Mouse (Mus musculus) Patski (cell line): Measurements from ENCODE around the gene Zswim4. TPM values are rescaled to one million over a fixed set of nuclear protein-coding genes. Genes with fewer than 3 reads are reported as not detected.

Source experiments
- ATAC-seq: fragments of 100-300 bp; one replicate; pipeline ENCODE4 v1.8.0; 2021
- CTCF ChIA-PET: fragments of 350-600 bp; sonication (Branson Sonifier 250); formaldehyde crosslinking; loops from one replicate; lab custom pipeline; 2022; ENCODE audit warnings: inconsistent platforms; lab: Charles Lee
- POLR2A ChIA-PET: fragments of 350-600 bp; sonication (Branson Sonifier 250); formaldehyde crosslinking; loops from one replicate; lab custom pipeline; 2022; ENCODE audit warnings: antibody characterized with exemption, inconsistent platforms; lab: Charles Lee
- DNase-seq: peaks from one replicate; pipeline ENCODE4 v3.0.0-alpha.2; 2011; ENCODE audit warnings: low read depth, low spot score
- H3K27me3 ChIP-seq: fragments of 371-371 bp; one replicate; pipeline ENCODE4 v1.5.1; 2021
- CTCF ChIP-seq: fragments of 100-300 bp; IDR thresholded peaks from one replicate; pipeline ENCODE4 v1.5.1; 2021
- in situ Hi-C: fragments of 300-500 bp; cut with MboI; formaldehyde crosslinking; loops from 3 replicates; pipeline ENCODE4 v1.11.1; 2018; ENCODE audit warnings: low pct_unique_long_range_greater_than_20kb, mixed read lengths
- polyA plus RNA-seq: library from polyadenylated mRNA; unstranded; gene quantifications from one replicate; pipeline ENCODE4 v1.2.3, GENCODE M21; 2021

Zswim4 gene
- polyA plus RNA-seq, 1 experiment from 2014 or later, result 22.4 TPM

DNA sequence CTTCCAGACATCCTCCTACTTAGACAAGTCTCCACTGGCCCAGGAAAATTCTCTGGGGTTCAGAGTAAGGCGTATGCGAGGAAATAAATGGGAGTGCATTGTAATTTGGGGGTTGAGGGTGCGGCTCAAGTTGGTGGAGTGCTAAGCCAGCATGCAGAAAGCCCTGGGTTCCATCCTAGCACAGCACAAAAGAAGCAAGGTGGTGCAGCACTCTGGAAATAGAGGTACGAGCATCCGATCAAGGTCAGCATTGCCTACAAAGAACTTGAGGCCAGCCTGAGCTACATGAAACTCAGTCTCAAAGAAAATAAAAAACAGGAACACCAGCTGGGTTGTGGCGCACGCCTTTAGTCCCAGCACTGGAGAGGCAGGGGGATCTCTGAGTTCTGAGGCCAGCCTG lies 51.7 kb downstream of the Zswim4 start, which contains the start of gene Nanos3:
Gene Nanos3 (minus strand): TSS at position 101 of the 400 bp plus-strand sequence.
- CTCF ChIA-PET, result interaction anchor here (4.1 to 4.6 kb wide), 2 partner anchors 17 to 25 kb away, joined by 18 to 64 read pairs; no protein-coding TSS in a partner anchor
- DNase-seq (no peak), ATAC-seq (no peak)
- POLR2A ChIA-PET, result interaction anchor here (0.6 to 1.7 kb wide), 2 partner anchors 37 kb away, joined by 4 to 5 read pairs; partner anchors contain the start of genes 4930432K21Rik and Cc2d1a
- in situ Hi-C loops, result loop anchor here (5.0 kb wide), 2 partner anchors 92 to 172 kb away; no protein-coding TSS in a partner anchor
- no peaks in the 10 kb centered on the region for H3K27me3 ChIP-seq
- no peak for TF ChIP-seq CTCF

DNA sequence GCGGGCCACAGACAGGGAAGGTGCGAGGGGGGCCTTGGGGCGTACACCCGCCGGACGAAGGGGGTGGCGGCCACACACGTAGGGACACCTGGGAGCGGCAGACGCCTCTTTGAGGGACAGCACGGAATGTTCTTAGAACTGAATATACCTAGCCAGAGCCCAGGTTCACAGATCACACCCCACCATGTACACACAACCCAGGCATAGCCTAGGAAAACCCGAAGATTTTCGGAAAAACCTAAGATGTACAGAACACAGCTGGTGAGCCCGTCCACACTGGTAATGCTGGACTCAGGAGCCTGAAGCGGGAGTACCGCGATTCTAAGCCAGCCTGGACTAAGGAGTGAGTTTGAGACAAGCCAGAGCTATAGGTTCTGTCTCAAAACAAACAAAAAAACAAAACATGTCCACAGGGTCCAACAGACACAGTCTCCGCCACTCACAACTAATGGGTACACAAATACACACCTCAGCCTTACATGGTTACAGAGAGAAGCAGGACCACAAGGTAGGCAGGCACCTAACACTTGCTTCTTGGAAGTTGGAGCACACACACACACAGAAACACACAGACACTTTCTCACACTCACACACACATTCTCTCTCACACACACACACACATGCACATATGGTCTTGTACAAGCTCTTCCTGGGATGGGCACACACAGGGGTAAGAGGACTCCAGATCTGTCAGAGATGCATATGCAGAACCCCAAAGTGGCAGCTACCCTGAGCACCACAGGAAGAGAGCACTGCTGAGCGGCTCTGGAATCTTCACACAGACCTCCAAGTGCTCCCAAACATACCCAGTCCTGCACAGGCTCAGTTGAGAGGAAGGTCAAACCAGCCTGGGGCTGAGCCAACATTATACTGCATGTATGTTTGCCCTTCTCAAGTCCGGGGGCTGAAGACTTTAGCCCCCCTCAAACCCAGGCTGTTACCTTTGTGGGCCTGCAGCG lies 52.5 kb downstream of the Zswim4 start:
- ChIA-PET CTCF (interaction anchor here (1.0 to 4.6 kb wide), 3 partner anchors 18 to 26 kb away, joined by 3 to 64 read pairs (median 18); no protein-coding TSS in a partner anchor), POLR2A (interaction anchor here (0.6 to 1.7 kb wide), 3 partner anchors 18 to 101 kb away, joined by 3 to 5 read pairs (median 3); no protein-coding TSS in a partner anchor)
- TF ChIP-seq CTCF, result no peak
- DNase-seq (no peak), ATAC-seq (no peak)
- in situ Hi-C loops, result loop anchor here (5.0 kb wide), 2 partner anchors 93 to 173 kb away; no protein-coding TSS in a partner anchor
- no peaks in the 10 kb centered on the region for H3K27me3 ChIP-seq

DNA sequence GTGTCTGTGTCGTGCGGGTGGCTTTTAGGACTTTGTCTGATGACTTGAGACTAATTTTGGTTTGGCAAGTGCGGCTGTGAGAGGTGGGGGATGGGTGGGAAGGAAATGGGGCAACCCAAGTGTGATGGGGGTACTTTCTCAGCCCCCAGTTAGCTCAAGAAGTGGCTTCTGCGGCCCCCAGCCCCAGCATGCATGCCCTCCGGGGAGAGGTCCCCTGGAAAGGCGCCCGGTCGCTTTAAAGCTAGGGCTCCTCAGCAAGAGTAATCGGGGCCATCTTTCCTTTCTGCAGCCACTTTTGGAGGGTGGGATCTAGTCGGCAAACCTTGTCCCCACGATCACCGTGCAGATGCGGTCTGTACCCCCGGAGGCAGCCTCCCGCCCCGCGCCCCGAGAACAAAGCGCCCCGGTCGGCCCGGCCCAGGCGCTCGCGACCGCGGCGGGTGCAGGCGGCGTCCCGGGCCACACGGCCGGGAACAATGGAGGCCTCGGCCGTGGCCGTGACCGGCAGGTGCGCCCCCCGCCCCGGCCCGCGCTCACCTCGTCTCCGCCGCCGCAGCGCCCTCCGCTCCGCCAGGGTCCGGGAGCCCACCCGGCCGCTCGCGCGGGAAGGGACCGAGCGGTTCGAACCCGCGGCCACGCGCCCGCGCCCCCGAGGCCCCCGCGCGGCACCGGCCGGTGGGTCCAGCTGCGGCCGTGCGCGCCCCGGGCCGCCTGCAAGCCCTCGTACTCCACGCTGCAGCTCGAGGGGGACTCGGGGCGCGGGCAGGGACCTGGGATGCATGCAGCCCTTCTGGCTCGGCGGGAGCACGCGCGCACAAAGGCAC lies 53.4 kb downstream of the Zswim4 start:
- TF ChIP-seq CTCF, result no peak
- no peak for DNase-seq
- ATAC-seq, result no peak
- in situ Hi-C loops, result no loop called here
- ChIA-PET POLR2A (interaction anchor here (1.0 to 1.7 kb wide), 3 partner anchors 10 to 39 kb away, joined by 3 to 5 read pairs (median 3); no protein-coding TSS in a partner anchor), CTCF (interaction anchor here (0.8 to 1.0 kb wide), 2 partner anchors 10 to 27 kb away, joined by 3 read pairs; no protein-coding TSS in a partner anchor)
- H3K27me3 ChIP-seq, result no peaks in the 10 kb centered on the region

DNA sequence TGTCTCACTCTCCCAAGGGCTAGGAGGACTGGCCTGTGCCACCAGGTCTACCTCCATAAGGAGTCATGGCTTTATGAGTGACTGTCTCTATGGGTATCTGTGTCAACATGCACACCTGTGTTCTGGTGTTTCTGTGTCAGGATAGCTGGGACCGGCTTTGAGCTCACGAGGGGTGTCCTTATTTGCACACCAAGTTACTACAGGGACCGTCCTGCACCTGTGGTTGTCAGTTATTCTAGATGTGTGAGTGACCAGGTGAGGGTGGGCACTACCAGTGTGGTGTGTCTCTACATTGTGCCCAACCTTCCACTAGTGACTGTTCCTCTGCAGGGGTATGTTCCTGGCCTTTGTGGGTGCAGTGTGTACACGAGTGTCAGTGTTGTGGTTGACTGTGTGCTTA lies 54.0 kb downstream of the Zswim4 start:
- POLR2A ChIA-PET, result interaction anchor here (1.0 kb wide), 1 partner anchor 9 kb away, joined by 3 read pairs; no protein-coding TSS in a partner anchor
- no peak for DNase-seq

DNA sequence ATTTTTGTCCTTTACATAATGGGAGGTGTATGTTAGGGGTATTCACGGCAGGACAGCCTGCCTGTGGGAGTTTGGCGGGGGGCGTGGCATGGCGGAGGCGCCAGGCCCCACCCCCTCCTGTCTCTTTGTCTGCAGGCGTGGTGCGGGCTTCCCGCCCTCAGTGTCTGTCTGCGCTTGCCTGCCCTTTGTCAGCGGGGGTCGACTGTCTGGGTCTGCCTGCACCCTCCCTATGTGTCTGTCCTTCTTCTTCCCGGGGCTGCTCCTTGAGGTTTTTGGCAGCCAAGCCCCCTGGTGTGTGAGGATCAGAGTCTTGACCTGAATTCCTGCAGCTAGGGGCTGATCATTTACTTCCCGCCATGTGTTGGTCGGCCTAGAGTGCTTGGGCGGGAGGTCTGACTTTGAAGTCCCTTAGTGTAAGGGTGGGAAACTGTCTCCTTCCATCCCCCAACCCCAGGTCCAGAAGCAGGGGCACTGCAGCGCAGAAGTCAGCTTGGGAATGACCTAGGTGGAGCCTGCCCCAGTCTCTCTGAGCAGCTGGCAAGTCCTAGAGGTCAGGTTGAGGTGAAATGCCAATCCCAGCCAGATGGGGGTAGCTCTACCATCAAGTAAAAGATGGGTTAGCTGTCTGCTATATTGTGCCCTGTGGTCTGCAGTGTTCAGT lies 56.2 kb downstream of the Zswim4 start:
- in situ Hi-C loops, result no loop called here
- ATAC-seq, result no peak
- no peak for DNase-seq
- H3K27me3 ChIP-seq, result no peaks in the 10 kb centered on the region
- ChIA-PET POLR2A (interaction anchor here (0.5 kb wide), 1 partner anchor 136 kb away, joined by 3 read pairs; no protein-coding TSS in a partner anchor), CTCF (interaction anchor here (1.2 kb wide), 1 partner anchor 141 kb away, joined by 3 read pairs; no protein-coding TSS in a partner anchor)
- no peak for TF ChIP-seq CTCF

More for the DNA sequence above, 54.0 kb downstream of the Zswim4 start:
- CTCF ChIA-PET, result interaction anchor here (0.5 to 1.3 kb wide), 3 partner anchors 9 to 144 kb away, joined by 3 read pairs; no protein-coding TSS in a partner anchor
- TF ChIP-seq CTCF, result no peak
- no peaks in the 10 kb centered on the region for H3K27me3 ChIP-seq
- in situ Hi-C loops, result no loop called here
- ATAC-seq, result no peak

DNA sequence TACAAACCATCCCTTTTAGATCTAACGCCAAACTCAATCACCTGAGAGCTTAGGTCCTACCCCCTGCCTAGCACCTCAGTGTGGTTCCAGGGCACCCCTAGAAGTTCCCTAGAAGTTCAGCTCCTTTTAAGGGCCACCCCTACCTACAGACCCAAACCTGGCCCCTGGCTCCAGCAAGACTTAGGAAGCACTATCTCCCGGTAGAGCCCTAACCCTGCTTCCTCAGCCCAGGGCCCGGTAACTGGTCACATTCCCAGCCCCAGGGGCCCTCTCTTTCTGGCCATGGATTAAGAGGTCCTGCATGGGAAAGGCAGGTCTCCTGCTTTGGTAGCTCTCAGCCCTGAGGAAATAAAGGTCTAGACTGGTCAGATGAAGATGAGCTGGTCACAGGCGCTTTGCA lies 56.9 kb downstream of the Zswim4 start:
- ChIA-PET CTCF (interaction anchor here (1.2 kb wide), 1 partner anchor 140 kb away, joined by 3 read pairs; no protein-coding TSS in a partner anchor), POLR2A (interaction anchor here (0.5 kb wide), 1 partner anchor 136 kb away, joined by 3 read pairs; no protein-coding TSS in a partner anchor)
- DNase-seq, result no peak
- in situ Hi-C loops, result loop anchor here (10.0 kb wide), 1 partner anchor 175 kb away; the partner anchor contains the start of gene 1700067K01Rik
- ATAC-seq, result no peak
- H3K27me3 ChIP-seq, result no peaks in the 10 kb centered on the region
- no peak for TF ChIP-seq CTCF

DNA sequence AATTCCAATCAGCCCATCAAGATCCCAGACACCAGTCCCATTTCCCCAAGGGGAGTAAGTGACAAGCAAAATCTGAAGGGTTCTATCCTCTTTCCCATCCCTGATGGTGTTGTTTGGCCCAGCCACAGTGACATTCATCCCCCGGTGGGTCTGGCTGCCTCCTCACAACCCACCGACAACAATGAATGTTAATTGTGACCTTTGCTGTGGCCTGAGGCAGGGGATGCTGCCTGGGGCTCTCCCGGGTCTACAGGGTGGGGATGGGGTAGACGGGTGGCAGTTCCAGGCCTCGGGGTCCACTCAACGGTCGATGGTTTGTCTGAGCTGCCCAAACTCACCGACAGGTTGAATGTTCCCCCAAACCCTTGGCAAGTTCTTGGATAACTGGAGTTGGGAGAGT lies 58.3 kb downstream of the Zswim4 start:
- POLR2A ChIA-PET, result no interaction called here
- DNase-seq (no peak), ATAC-seq (no peak)
- H3K27me3 ChIP-seq, result no peaks in the 10 kb centered on the region
- no peak for TF ChIP-seq CTCF
- CTCF ChIA-PET, result no interaction called here
- in situ Hi-C loops, result loop anchor here (10.0 kb wide), 1 partner anchor 174 kb away; the partner anchor contains the start of gene 1700067K01Rik

DNA sequence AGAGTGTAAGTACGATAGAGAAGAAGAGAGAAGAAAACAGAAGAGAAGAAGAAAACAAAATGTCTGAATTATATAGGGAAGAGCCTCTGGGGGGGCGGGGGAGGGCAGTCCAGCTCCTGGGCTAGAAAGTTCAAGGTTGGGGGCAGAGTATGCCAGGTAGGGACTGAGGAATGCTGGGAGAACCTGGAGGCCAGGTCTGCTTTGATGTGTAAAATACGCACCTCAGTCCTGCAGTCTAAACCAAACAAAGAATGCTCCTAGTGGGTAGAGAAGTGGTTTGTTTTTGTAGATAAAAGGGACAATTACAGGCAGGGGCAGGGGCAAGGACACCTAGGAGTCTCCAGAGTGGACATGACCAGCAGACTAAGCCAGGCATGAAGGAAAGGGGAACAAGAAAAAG lies 59.5 kb downstream of the Zswim4 start:
- no peak for ATAC-seq
- H3K27me3 ChIP-seq, result no peaks in the 10 kb centered on the region
- no peak for DNase-seq
- POLR2A ChIA-PET, result interaction anchor here (0.6 to 0.8 kb wide), 2 partner anchors 89 to 167 kb away, joined by 3 to 6 read pairs; no protein-coding TSS in a partner anchor
- in situ Hi-C loops, result loop anchor here (10.0 kb wide), 1 partner anchor 173 kb away; the partner anchor contains the start of gene 1700067K01Rik
- CTCF ChIA-PET, result no interaction called here
- TF ChIP-seq CTCF, result no peak
